Mouse (Mus musculus) urinary bladder, postnatal 4 days (tissue): ENCODE results near the gene Aifm2.

Source experiments
- DNase-seq, 2 experiments: peaks; one replicate each; pipeline ENCODE4 v3.0.0; 2021 to 2022; ENCODE audit warnings: low spot score in 2 of 2

Gene Aifm2

DNA sequence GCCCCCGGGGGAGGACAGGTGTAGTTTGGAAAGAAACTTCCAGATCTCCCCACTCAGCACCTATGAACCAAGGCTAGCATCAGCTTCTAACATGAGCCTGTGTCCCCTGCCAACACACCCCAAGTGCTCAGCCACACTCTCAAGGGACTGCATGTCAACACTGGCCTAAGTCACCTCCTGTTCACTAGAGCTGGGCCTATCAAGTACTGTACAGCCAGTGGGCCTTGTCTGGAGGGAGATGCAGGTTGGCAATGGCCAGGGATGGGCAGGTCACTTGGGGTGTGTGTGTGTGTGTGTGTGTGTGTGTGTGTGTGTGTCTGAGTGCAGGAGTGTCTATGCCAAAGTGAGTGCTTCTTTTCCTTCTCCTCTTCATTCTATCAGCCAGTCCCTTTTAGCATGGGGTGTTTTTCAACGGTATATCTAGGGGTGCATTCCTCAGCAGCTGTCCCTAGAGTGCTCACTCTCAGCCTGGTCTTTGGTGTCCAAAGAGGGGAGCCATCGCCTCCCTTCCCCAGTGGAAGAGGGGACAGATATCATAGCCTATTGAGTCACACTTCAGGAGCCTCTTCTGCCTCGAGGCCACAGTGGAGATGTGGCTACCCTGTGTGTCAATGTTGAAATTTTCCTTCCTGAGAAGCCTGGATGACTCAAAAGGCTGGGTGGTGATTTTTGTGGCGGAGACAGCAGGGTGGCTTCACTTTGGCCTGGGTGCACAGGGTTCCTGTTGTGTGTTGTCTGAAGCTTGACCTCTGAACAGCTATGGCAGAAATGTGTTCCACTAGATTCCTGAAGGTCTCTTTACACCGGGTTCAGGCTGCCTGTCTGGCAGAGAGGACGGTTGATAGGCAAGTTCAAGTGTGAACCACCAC lies 1.2 kb downstream of the Aifm2 start:
- no peak for DNase-seq

GRCm38 (mm10) chr10:61717406-61718296 lies 2.6 kb downstream of the Aifm2 start:
- DNase-seq, result no peak

DNA sequence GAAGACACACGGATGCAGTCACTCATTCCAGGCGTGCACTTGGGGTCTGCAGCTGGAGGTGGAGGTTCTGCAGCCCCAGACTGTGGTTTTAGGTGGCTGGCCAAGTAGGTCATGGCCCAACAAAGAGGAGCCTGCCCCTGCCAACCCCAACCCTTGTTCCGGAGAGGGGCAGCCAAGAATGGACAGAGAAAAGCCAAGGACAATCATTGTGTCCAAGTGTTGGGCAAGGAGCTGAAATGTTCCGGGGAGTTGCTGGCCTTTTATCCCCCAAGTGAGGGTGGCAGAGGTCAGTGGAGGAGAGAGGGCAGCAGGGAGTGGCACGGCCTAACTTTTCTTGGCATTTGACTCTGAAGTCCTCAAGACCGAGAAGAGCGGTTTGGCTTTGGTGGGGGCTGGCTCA lies 5.3 kb downstream of the Aifm2 start:
- no peak for DNase-seq

- no peak for DNase-seq
Observed at GRCm38 (mm10) chr10:61722215-61722614, 7.2 kb downstream of the Aifm2 start.

DNA sequence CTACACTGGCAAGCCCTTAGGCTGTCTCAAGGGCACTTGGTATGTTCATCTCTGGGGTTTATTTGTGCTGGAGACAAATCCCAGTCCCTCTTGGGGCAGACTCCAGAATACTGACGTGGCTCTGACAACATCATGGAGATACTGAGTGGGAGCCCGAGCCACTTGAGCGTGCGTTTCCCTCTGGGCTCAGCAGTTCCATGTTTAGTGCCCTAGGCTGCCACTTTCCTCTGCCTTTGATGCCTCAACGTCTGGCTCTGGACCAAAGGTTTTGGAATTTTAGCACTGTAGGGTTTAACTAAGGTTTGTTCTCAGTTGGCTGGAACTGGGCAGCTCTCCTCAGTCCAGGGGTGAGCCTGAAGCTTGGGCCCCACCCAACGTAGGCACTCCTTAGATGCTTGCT lies 8.2 kb downstream of the Aifm2 start:
- no peak for DNase-seq

- DNase-seq, result no peak
Observed at GRCm38 (mm10) chr10:61729181-61729580, 14.1 kb downstream of the Aifm2 start.

GRCm38 (mm10) chr10:61730171-61730570 lies 15.1 kb downstream of the Aifm2 start:
- DNase-seq, result no peak

DNA sequence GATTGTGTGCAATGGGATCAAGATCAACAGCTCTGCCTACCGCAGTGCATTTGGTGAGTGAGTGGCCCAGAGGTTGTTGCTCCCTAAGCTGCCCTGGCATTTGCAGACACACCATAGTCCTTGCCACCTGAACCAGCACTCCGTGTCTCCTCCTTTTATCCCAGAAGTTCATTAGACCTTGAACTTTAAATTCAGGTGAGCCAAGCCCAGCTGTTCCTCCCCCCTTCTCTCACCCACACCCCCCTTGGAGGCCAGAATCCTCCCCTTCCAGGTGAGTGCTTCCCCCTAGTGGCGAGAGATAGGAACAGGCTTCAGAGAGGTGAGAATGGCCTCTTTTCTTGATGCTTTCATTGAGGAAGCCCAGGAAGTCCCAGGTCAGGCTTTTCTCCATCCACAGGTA lies 19.3 kb downstream of the Aifm2 start:
- DNase-seq, result no peak

- no peak for DNase-seq
Observed at GRCm38 (mm10) chr10:61736671-61737078, 21.6 kb downstream of the Aifm2 start.

DNA sequence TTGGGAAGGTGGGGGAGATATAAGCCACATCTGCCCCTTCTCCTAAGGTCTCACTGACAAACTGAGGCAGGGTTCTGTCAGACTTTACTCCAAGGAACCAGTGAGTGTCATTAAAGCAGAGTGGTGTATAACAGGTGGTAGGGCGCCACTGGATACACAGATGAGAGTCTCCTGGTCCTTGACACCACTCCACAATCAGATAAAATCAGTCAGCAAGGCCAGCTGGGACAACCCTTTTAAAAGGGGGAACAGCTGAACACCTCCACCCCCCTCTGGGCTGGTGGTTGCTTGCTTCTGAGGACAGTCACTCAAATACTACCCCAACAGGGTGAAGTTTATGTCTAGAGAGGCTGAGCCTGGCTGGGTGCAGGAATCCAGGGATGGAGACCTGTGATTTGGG lies 22.5 kb downstream of the Aifm2 start:
- no peak for DNase-seq

GRCm38 (mm10) chr10:61738126-61738525 lies 23.1 kb downstream of the Aifm2 start:
- DNase-seq, result no peak

GRCm38 (mm10) chr10:61741306-61741705 lies 26.2 kb downstream of the Aifm2 start:
- no peak for DNase-seq

DNA sequence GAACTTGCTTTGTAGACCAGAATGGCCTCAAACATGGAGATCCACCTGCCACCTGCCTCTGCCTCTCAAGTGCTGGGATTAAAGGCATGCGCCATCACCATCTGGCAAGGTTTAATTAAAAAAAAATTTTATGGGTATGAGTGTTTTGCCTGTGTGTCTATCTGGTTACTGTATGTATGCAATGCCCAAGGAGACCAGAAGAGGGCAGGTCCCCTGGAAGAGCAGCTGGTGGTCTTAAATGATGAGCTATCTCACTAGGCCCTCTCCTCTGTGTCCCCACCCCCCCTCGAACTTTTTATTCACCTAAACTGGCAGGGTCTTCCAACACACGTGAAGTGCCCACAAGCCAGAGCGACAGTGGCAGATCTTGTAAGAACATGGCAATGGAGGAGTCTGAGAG lies 26.8 kb downstream of the Aifm2 start:
- no peak for DNase-seq

- DNase-seq, result no peak
Observed at GRCm38 (mm10) chr10:61742336-61742735, 27.3 kb downstream of the Aifm2 start.

DNA sequence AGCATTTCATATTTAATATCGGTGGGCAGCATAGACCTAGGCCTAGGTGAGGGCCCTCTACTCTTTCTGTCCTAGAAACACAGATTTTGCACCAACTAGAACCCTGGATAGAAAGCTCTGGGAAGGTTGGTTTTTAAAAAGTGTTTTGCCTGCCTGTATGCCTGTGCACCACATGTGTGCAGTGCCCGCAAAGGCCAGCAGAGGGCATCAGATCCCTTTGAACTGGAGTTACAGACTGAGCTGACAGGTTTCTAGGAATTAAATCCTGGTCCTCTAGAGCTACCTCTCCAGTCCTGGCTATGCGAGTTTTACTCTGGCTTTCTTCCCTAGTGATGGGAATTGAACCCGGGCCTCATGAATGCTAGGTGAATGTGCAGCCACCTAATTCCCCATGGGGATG lies 30.1 kb downstream of the Aifm2 start:
- DNase-seq, result no peak

DNA sequence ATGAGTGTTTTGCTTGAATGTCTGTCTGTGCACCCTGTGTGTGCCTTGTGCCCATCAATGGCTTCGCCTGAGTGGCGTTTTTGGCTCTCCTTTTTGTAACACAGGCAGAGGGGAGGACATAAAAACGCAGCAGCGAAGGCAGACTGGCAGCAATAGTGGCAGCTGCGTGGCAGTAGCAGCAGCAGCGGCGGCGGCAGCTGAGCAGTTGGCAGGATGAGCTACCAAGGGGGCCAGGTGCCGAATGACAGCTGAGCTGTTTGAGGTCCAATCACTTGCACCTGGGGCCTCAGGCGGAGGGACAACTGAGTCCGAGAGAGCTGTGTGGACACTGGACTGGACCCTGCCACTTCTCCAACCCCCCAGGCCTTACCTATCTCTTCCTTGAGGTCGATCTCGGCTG lies 32.2 kb downstream of the Aifm2 start:
- no peak for DNase-seq

- DNase-seq, result no peak
Observed at GRCm38 (mm10) chr10:61750014-61750413, 35.0 kb downstream of the Aifm2 start.

DNA sequence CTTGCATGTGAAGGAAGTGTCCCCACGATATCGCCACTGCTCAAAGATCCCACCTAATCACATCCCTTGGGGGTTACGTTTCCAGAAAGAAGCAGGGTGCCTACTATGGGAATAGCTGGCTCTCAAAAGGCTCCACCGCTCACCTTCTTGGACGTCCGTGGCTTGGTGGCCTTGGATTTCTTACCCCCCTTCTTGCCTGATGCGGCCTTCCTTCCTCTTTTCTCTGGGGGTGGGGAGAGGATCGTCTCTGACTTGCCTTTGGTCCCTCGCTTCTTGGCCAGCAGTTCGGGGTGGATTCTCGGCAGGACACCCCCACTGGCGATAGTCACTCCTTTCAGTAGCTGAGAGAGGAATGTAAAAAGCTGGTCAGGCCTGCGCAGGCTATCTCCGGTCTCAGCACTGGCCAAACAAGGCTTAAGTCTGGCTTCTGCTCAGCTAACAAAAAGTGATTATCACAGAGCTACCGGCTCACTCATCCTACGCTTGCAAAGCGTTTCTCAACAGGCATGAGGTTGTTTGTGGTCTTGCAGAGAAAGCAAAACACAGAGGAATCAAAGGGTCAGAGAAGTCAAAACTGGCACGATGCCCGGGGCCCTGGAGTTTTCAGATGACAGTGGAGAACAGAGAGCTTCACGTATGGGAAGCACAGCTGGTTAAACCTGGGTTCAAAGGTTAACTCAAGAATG lies 36.6 kb downstream of the Aifm2 start:
- DNase-seq, result peak in 1 of 2 experiments; percentile 33

- no peak for DNase-seq
Observed at GRCm38 (mm10) chr10:61753071-61753470, 38.0 kb downstream of the Aifm2 start.

DNA sequence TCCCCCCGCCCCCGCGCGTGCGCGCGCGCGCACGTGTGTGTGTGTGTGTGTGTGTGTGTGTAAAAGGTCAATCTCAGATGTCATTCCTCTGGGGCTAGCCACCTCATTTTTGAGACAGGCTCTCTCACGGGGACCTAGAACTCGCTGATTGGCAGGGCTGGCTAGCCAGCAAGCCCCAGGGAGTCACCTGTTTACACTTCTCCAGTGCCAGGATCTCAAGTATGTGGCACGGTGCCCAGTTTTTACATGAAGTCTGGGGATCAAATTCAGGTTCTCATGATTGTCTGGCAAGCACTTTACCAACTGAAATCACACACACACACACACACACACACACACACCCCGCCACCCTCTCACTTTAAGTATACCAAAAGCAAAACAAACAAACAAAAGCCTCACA lies 42.0 kb downstream of the Aifm2 start:
- DNase-seq, result no peak

- no peak for DNase-seq
Observed at GRCm38 (mm10) chr10:61758904-61759303, 43.8 kb downstream of the Aifm2 start.

GRCm38 (mm10) chr10:61759869-61760268 lies 44.8 kb downstream of the Aifm2 start:
- no peak for DNase-seq
